Mouse (Mus musculus): ENCODE data around the gene Eif2b4.

Eif2b4 gene

DNA sequence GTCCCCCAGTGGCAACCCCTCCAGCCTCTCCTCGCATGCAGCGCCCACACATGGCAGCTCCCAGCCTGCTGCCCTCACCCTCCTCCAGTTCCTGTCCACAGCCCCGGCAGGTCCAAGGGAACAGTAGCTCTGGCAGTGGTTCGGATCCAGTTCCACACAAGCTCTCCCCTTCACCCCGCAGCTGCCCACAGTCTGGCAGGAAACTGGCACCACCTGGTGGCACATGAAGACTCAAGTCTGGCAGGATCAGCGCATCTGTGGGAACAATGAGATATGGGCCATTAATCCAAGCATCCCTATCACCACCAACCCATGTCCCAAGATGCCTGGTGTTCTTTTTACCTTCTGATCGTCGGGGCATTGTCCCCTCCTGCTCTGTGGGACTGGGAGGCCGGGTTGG, 6.7 kb upstream of the Eif2b4 start:
- no peak for DNase-seq (ENCODE audit: low spot score)

GRCm38 (mm10) chr5:31199321-31199892, 6.2 kb upstream of the Eif2b4 start:
- DNase-seq (ENCODE audit: low spot score): no peak

GRCm38 (mm10) chr5:31198616-31199320, 5.5 kb upstream of the Eif2b4 start:
- DNase-seq (ENCODE audit: low spot score): no peak

DNA sequence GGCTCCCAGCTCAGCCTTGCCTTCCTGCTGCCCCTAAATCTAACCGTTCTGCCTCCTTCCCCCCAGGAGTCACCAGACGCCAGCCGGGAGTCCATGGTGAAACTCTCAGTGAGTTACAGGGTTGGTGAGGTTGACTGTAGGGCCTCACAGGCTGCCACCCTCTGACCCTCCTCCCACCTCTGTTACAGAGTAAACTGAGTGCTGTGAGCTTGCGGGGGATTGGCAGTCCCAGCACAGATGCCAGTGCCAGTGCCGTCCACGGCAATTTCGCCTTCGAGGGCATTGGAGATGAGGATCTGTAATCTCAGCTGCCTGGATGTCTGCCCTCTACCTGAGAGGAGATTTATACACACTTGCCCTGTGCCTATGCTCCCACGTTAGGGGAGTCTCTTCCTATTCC, 4.9 kb upstream of the Eif2b4 start:
- no peak for DNase-seq (ENCODE audit: low spot score)

DNA sequence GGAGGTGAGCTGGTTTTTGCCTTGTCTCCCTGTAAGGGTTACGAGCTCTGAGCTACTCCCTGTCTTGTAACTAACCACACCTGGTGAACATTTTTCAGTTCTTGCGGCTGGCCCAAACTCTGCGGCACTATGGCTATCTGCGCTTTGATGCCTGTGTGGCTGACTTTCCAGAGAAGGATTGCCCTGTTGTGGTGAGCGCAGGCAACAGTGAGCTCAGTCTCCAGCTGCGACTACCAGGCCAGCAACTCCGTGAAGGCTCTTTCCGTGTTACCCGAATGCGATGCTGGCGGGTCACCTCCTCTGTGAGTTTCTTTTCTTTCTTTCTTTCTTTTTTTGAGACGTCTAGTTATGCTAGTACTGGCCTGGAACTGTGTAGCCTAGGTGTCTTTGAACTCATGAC, 3.8 kb upstream of the Eif2b4 start:
- no peak for DNase-seq (ENCODE audit: low spot score)

DNA sequence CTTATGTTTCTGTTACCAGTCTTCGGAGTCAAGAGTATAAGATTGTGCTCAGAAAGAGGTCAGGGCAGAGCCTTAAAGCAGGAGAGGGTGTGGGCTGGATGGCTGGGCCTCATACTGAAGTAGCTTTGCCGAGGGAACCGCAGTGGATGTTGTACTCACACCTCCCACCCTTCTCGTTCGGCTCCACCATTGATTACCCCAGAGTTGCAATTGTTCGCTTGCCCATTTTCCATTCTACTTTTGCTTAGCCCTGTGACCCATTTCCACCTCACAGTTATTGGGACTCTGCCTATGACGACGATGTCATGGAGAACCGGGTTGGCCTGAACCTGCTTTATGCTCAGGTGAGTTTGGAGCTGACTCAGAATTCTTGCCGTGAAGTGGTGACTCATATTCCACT, 3.0 kb upstream of the Eif2b4 start:
- DNase-seq (ENCODE audit: low spot score): no peak

GRCm38 (mm10) chr5:31195671-31196070, 2.4 kb upstream of the Eif2b4 start:
- no peak for DNase-seq (ENCODE audit: low spot score)

- no peak for DNase-seq (ENCODE audit: low spot score)
Measured at GRCm38 (mm10) chr5:31194486-31195485, 1.6 kb upstream of the Eif2b4 start.

- DNase-seq (ENCODE audit: low spot score): peak; percentile 29
Measured at GRCm38 (mm10) chr5:31193631-31194281, 526 bp upstream of the Eif2b4 start.

- no peak for DNase-seq (ENCODE audit: low spot score)
Measured at GRCm38 (mm10) chr5:31192045-31192938, 938 bp downstream of the Eif2b4 start.

DNA sequence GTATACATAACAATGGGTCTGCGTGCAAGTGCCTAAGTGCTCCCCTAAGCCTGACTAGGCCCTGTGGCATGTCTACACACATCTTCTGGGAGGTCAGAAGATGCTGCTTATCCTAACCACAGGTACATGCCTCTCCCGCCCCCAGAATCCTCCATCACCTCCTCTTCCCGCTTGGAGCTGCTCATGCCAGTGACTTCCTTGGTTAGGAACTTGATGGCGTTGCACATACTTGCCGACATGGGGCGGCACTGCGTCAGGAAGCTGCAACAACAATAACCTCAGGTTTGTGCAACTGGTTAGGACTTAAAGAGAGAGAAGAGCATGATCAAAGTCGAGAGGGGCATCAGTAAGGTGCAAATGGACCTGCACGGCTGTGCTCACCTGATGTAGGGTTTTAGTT, 3.0 kb downstream of the Eif2b4 start:
- DNase-seq (ENCODE audit: low spot score): no peak

DNA sequence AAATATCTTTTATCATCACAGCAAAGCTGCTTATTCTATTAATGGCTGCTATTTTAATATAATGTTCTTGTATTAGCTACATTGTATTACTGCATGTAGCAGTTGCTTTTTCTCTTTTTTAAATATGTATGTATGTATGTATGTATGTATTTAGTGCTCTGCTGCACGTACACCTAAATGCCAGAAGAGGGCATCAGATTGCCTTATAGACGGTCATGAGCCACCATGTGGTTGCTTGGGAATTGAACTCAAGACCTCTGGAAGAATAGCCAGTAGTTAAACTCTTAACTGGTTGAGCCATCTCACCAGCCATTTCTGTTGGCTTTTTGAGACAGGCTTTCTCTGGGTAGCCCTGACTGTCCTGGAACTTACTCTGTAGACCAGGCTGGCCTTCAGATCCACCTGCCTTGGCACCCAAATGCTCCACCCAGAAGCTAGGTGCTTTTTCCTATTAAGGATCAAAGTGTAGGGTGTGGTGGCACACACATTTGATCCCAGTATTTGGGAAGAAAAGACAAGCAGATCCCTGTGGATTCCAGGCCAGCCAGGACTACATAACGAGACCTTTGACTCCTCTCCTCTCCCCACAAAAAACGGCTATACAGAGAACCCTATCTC, 4.9 kb downstream of the Eif2b4 start:
- peak; percentile 36 for DNase-seq (ENCODE audit: low spot score)

DNA sequence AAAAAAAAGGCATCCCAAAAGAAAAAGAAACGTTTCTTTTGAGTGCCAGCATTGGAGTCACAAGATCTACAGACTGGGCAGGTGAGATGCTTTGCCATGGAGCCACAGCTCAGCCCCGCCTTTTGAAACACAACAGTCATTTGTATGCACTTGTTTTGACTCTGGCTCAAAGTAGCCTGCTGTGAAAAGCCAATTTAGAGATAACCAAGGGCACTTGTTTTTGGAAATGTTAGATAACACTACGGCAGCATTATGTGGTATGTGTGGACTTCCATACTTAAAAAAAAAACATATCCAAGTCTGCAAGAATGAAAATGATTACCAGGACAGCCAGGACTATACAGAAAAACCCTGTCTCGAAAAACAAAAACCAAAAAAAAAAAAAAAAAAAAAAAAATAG, 9.6 kb downstream of the Eif2b4 start:
- DNase-seq (ENCODE audit: low spot score): no peak

- DNase-seq (ENCODE audit: low spot score): no peak
Measured at GRCm38 (mm10) chr5:31181183-31181770, 12.0 kb downstream of the Eif2b4 start.

DNA sequence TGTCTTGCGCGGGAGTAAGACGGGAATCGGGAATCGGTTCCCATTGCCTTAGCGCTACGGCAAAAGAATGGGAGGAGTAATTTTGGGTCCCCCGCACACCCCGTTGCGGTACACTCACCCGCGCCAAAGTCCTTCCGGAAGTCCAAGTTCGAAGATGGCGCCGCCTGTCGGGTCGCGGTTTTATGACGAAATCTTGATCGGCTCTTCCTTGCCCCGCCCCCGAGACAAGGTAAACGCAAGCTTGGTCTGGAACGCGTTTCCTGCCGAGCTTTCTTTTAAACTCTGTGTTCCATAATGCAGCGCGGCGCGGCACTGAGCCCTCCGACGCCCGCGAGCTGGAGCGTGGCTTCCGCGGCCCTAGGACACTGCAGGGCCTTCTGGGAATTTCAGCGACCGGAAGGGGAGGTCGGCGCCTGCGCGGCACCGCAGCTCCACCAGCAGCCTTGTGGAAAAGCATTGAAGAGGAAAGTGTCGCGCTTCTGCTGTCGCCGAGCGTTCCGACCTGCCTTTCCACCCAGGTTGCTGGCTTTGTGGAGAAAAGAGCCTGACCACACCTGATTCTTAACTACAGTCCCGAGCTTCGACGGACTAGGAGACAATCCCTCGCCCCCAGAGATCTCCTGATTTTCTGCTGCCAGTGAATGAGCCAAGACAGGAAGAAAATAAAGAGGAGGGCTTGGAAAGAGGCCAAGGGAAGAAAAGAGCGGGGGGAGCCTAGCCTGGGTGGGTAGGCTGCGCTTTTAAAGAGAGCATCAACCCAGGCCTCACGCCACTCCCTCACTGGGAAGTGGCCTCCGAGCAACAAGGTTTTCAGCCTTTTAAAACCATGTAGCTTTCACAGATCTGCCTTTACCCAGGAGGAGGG, 13.2 kb downstream of the Eif2b4 start, which contains the start of the genes Gm29609 and Gtf3c2:
Gene Gm29609 (minus strand): TSS at position 146 of the 865 bp plus-strand sequence.
Gene Gtf3c2 (minus strand): TSS at position 379 of the 865 bp plus-strand sequence.
- peak; percentile 96 for DNase-seq (ENCODE audit: low spot score)

DNA sequence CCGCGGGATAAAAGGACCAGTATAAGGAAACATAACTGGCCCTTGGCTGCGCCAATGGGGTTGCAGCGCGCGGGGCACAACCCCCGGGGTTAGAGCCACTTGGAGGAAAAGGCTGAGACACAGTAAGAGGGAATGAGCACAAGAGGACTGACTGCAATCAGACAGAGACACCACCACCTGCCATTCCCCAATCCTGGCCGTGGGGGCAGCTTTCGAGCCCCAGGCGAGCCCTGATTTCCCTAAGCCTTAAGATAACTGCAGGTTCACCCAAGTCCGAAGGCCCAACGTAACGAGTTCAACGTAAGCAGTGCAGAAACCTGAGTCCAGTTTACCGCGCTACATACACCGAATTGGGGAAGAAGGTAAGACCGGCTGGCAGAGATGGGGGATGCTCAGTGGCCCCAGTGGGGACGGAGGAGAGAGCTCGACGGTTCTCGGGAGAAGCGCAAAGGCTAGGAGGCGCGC, 13.9 kb downstream of the Eif2b4 start:
- peak; percentile 62 for DNase-seq (ENCODE audit: low spot score)

DNA sequence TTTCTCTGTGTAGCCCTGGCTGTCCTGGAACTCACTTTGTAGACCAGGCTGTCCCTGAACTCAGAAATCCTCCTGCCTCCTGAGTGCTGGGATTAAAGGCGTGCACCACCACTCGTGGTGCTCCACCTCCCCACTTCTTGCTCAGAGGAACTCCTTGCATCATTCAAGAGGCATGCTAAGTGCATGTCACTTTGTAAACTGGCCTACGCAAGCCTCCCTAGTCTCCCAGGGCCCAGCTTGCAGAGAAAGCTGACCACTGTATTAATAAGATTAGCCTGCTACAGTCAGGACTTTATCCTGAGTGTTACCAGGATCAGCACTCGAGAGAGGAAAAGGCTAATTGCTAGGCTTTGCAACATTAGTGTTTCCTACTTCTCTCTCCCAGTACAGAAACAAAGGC, 24.6 kb downstream of the Eif2b4 start:
- DNase-seq (ENCODE audit: low spot score): no peak

GRCm38 (mm10) chr5:31164878-31165277, 28.4 kb downstream of the Eif2b4 start:
- no peak for DNase-seq (ENCODE audit: low spot score)

DNA sequence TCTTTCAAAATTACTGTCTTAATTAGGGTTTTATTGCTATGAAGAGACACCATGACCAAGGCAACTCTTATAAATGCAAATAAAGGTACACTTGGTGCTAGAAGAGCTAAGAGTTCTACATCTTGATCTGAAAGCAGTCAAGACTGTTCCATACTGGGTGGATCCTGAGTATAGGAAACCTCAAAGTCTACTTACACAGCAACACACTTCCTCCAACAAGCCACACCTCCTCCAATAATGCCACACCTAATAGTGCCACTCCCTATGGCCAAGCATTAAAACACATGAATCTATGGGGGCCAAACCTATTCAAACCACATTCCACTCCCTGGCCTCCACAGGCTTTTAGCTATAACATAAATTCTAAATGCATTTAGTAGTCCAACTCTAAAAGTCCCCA, 30.8 kb downstream of the Eif2b4 start:
- DNase-seq (ENCODE audit: low spot score): no peak
